Mouse (Mus musculus) thymus, adult 2 months (tissue): ENCODE results near the gene Emsy.

Experiments used
- CTCF ChIP-seq: fragments of 200-500 bp; IDR thresholded peaks from 2 replicates; pipeline ENCODE4 v1.5.1; 2012; ENCODE audit warnings: mild to moderate bottlenecking, control low read depth, low read length, moderate library complexity, borderline replicate concordance; ENCODE audit not compliant: control insufficient read depth, poor library complexity, insufficient read depth; ENCODE audit errors: extremely low read depth
- POLR2A ChIP-seq: fragments of 200-500 bp; IDR thresholded peaks from 2 replicates; pipeline ENCODE4 v1.6.1; 2012; ENCODE audit warnings: mild to moderate bottlenecking, low read length, control low read depth, moderate library complexity; ENCODE audit not compliant: control insufficient read depth, poor library complexity, insufficient read depth; ENCODE audit errors: extremely low read depth

- no peak for TF ChIP-seq CTCF
- TF ChIP-seq POLR2A, result no peak
These were observed 40.9 kb upstream of the Emsy start for GRCm38 (mm10) chr7:98697496-98697895.
